Mouse (Mus musculus): ENCODE measurements around the gene Bloc1s2. TPM values are rescaled to one million over a fixed set of nuclear protein-coding genes. Genes with fewer than 3 reads are reported as not detected.
A peak's percentile ranks its signal among the peaks of the same experiment; 100 is the strongest.
"Not testable (repeated sequence)": the region's sequence is repeated elsewhere in the genome, so short reads cannot be mapped to it uniquely, and the experiment has no call there.

Gene Bloc1s2
- polyA plus RNA-seq, 1 experiment from 2014 or later, result 78.4 TPM

DNA sequence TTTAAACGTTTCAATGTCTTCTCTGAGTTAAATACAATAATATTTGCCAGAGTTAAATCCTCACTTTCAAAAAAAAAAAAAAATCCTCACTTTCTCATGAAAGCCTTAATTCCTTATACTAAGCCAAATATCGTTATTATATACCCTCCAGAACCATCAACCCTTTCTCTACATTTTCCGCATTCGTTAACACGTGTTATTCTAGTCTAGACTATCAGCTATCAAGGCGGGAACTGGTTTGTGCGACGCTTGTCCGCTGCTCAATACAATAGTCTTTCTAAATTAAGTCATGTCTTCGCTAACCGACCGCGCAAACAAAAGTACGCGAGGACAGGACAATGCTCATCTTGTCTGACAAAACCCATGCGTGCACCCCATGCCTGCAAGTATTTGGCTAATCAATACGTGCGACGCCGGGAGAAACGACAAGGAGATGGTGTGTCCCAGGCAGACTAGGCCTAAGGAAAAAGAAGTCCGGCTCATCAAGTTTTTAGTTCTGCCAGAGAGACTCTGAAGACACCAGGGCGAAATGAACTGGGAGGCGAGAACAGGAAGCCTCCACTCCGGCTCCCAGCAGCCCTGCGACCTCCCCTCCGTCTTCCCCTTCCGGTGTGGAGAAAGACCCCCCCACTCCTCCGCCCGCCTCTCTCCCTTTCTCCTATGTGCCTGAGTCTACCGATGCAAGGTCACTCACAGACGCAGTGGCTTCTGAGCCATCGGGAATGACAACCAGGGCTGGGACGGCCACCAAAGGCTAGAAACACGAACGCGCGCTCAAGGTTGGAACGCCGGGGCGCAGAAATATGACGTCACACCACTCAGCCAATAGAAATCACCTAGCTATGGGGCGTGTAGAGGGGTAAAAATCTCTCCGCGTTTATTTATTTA, 10.9 kb downstream of the Bloc1s2 start, which contains the start of gene Cwf19l1:
Gene Cwf19l1, minus strand, starts transcription at position 805 of the 888 bp plus-strand sequence.
- peak within 1 kb of the TSS; percentile 51; the same call in 1 of the 2 replicates for H3K27ac ChIP-seq (ENCODE audit: low read depth, low read length)
- H3K27me3 ChIP-seq (replicated peaks; ENCODE audit: control insufficient read depth, insufficient read depth, low read length), result no peaks in the 10 kb centered on the region
- TF ChIP-seq CTCF (IDR thresholded peaks at IDR 0.05; ENCODE audit: low read depth), result no peak
- H3K9me3 ChIP-seq (ENCODE audit: control insufficient read depth), result no peaks in the 10 kb centered on the region
- peak; percentile 90 for ATAC-seq
- peaks cover 16% of the 10 kb centered on the region for H3K36me3 ChIP-seq (ENCODE audit: control insufficient read depth, insufficient read depth)
- peak within 1 kb of the TSS; percentile 67 for H3K9ac ChIP-seq (ENCODE audit: low read depth, low read length)
- H3K4me2 ChIP-seq (replicated peaks; ENCODE audit: low read depth), result peak within 1 kb of the TSS; percentile 69
- WGBS, result under 1% methylated on average over 45 of the region's 45 CpGs
- no peaks in the 10 kb centered on the region; the same call in 1 of the 2 replicates for H3K4me1 ChIP-seq (replicated peaks; ENCODE audit: control insufficient read depth, insufficient read depth, low read length)
- H3K4me3 ChIP-seq (ENCODE audit: low read depth, low read length), result peak within 1 kb of the TSS; percentile 74

DNA sequence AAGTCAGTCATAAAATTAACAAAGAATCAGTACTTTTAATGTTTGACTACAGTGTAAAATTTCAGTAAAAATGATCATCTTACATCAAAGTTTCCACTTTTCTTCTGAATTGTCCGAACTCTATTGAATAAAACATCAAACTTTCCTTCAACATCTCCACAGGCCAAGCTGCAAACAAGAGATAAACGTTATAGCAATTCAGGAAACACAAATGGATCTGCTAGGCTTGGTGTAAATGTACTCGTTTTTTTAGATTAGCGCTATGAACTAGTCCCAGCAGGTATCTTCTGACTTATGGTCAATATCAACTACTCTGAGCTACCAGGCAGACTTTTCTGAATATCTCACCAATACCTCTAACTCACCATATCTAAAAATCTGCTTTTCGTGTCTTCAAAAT, 13.3 kb downstream of the Bloc1s2 start:
- Histone ChIP-seq H3K4me2 (replicated peaks; ENCODE audit: low read depth) (no peak overlapping the region), H3K9ac (ENCODE audit: low read depth, low read length) (no peak overlapping the region), H3K27me3 (replicated peaks; ENCODE audit: control insufficient read depth, insufficient read depth, low read length) (no peaks in the 10 kb centered on the region), H3K9me3 (ENCODE audit: control insufficient read depth) (no peaks in the 10 kb centered on the region), H3K4me1 (replicated peaks; ENCODE audit: control insufficient read depth, insufficient read depth, low read length) (no peaks in the 10 kb centered on the region; the same call in 1 of the 2 replicates), H3K4me3 (ENCODE audit: low read depth, low read length) (no peak overlapping the region), H3K36me3 (ENCODE audit: control insufficient read depth, insufficient read depth) (peaks cover 20% of the 10 kb centered on the region), H3K27ac (ENCODE audit: low read depth, low read length) (no peak overlapping the region)
- no peak for ATAC-seq
- WGBS, result 90% methylated on average over 5 of the region's 5 CpGs
- TF ChIP-seq CTCF (IDR thresholded peaks at IDR 0.05; ENCODE audit: low read depth), result no peak

DNA sequence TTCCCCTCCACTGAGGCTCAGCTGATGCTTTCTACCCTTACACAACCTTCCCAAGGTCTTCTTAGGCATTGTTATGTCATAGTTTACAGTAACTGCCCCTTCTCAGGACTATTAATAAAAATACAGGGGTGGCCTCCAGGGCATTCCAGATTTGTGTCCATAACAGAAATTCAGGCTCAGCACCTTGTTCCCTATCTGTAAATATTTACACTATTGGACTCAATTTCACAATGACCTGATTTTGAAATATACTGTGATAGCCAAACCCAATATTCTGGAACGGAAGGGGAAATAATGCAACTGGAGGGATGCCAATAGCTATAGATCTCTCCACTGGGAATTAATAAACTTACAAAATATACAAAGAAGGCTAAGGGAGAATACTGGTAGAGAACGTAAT, 17.7 kb downstream of the Bloc1s2 start:
- Histone ChIP-seq H3K4me2 (replicated peaks; ENCODE audit: low read depth) (0 out of 2 replicates have a peak overlapping the region, but pooled peaks have one; percentile 9), H3K9me3 (ENCODE audit: control insufficient read depth) (no peaks in the 10 kb centered on the region), H3K27ac (ENCODE audit: low read depth, low read length) (0 out of 2 replicates have a peak overlapping the region, but pooled peaks have one; percentile 60), H3K4me3 (ENCODE audit: low read depth, low read length) (no peak overlapping the region), H3K4me1 (replicated peaks; ENCODE audit: control insufficient read depth, insufficient read depth, low read length) (no peaks in the 10 kb centered on the region), H3K27me3 (replicated peaks; ENCODE audit: control insufficient read depth, insufficient read depth, low read length) (no peaks in the 10 kb centered on the region), H3K36me3 (ENCODE audit: control insufficient read depth, insufficient read depth) (peaks cover 59% of the 10 kb centered on the region), H3K9ac (ENCODE audit: low read depth, low read length) (no peak overlapping the region)
- peak; percentile 42 for ATAC-seq
- no peak for TF ChIP-seq CTCF (IDR thresholded peaks at IDR 0.05; ENCODE audit: low read depth)
- WGBS, result 42% methylated on average over 2 of the region's 2 CpGs

DNA sequence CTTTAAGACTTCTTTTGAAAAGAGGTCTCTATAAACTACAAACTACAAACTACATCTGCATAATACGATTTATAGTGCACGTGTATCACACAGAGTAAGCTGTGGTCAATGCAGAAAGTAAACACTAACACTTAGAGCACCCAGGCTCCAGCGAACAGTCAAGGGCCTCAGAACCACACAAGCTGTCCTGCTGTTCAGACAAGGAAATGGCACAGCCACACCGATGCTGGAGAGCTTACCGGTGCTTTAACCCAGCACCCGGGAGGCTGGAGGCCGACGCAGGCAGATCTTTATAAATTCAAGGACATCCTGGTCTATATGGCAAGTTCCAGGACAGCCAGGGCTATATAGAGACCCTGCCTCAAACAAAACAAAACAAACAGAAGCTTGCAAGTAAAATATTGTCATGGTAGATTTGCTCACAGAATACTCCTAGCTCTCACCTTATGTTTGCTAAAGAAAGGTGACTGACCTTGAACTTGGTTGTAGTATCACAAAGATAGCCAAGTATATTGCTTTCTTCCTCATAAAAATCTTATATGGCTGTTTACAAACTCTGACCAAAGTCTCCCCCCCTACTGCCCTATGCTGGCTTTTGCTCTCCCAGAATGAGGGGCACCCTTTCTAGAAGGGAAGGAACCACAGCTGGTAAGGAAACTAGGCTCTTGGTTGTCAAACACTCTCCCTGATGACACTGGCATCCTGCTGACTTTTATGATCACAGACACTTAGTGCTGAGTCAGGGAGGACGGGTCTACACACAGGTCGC, 18.3 kb downstream of the Bloc1s2 start:
- peak; percentile 88 for ATAC-seq
- Histone ChIP-seq H3K27ac (ENCODE audit: low read depth, low read length) (peak overlapping the region; percentile 60; the same call in 1 of the 2 replicates), H3K36me3 (ENCODE audit: control insufficient read depth, insufficient read depth) (peaks cover 65% of the 10 kb centered on the region)

DNA sequence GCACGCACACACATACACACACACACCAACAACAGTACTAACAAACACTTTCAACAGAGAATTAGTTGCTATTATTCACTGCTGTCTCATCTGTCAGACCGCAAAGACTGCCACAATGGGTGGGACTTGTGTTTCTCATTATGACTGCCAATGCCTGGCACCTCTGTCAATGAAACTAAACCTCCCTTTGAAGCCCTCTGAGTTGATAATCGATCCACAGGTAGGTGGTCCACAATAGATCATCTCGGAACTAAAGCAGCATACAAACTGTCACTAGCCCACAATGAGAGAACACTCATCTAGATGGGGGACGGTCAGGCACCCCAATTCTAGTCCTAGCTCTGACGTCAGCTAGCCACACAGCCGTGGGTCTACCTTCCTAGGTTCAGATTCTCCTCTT, 25.1 kb downstream of the Bloc1s2 start:
- peaks cover 79% of the 10 kb centered on the region for H3K36me3 ChIP-seq (ENCODE audit: control insufficient read depth, insufficient read depth)
- no peaks in the 10 kb centered on the region for H3K9me3 ChIP-seq (ENCODE audit: control insufficient read depth)

More for the DNA sequence above, 18.3 kb downstream of the Bloc1s2 start:
- no peaks in the 10 kb centered on the region for H3K9me3 ChIP-seq (ENCODE audit: control insufficient read depth)
- H3K27me3 ChIP-seq (replicated peaks; ENCODE audit: control insufficient read depth, insufficient read depth, low read length), result no peaks in the 10 kb centered on the region
- no peak overlapping the region for H3K9ac ChIP-seq (ENCODE audit: low read depth, low read length)
- WGBS, result 48% methylated on average over 10 of the region's 10 CpGs
- no peak for TF ChIP-seq CTCF (IDR thresholded peaks at IDR 0.05; ENCODE audit: low read depth)
- H3K4me2 ChIP-seq (replicated peaks; ENCODE audit: low read depth), result 0 out of 2 replicates have a peak overlapping the region, but pooled peaks have one; percentile 9
- no peaks in the 10 kb centered on the region for H3K4me1 ChIP-seq (replicated peaks; ENCODE audit: control insufficient read depth, insufficient read depth, low read length)
- no peak overlapping the region for H3K4me3 ChIP-seq (ENCODE audit: low read depth, low read length)

DNA sequence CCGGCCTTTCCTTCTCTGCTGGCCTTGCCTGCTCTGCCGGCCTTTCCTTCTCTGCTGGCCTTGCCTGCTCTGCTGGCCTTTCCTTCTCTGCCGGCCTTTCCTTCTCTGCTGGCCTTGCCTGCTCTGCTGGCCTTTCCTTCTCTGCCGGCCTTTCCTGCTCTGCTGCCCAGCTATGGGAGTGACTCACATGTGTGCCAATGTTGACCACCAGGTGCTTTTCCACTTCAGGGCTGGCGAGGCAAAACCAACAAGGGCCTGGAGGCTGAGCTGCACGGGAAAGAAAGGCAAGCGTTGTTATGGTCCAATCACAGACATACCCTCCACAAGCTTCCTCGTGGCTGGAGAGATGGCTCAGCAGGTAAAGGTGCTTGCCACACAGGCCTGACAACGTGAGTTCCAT, 25.6 kb downstream of the Bloc1s2 start:
- peaks cover 76% of the 10 kb centered on the region for H3K36me3 ChIP-seq (ENCODE audit: control insufficient read depth, insufficient read depth)
- H3K4me3 ChIP-seq (ENCODE audit: low read depth, low read length); H3K27ac ChIP-seq (ENCODE audit: low read depth, low read length); H3K4me2 ChIP-seq (replicated peaks; ENCODE audit: low read depth); H3K4me1 ChIP-seq (replicated peaks; ENCODE audit: control insufficient read depth, insufficient read depth, low read length); ATAC-seq; H3K27me3 ChIP-seq (replicated peaks; ENCODE audit: control insufficient read depth, insufficient read depth, low read length); H3K9ac ChIP-seq (ENCODE audit: low read depth, low read length); H3K9me3 ChIP-seq (ENCODE audit: control insufficient read depth): not testable (repeated sequence)
- 91% methylated on average over 7 of the region's 9 CpGs for WGBS

More for the DNA sequence above, 25.1 kb downstream of the Bloc1s2 start:
- no peaks in the 10 kb centered on the region for H3K27me3 ChIP-seq (replicated peaks; ENCODE audit: control insufficient read depth, insufficient read depth, low read length)
- H3K4me3 ChIP-seq (ENCODE audit: low read depth, low read length), result no peak overlapping the region
- H3K4me1 ChIP-seq (replicated peaks; ENCODE audit: control insufficient read depth, insufficient read depth, low read length), result no peaks in the 10 kb centered on the region
- no peak overlapping the region for H3K9ac ChIP-seq (ENCODE audit: low read depth, low read length)
- H3K27ac ChIP-seq (ENCODE audit: low read depth, low read length), result no peak overlapping the region
- 95% methylated on average over 7 of the region's 7 CpGs for WGBS
- no peak for TF ChIP-seq CTCF (IDR thresholded peaks at IDR 0.05; ENCODE audit: low read depth)
- ATAC-seq, result no peak
- H3K4me2 ChIP-seq (replicated peaks; ENCODE audit: low read depth), result no peak overlapping the region

All from intestine, postnatal 0 days (tissue).